Mouse (Mus musculus): ENCODE data around the gene Zfp2.

The Zfp2 gene

DNA sequence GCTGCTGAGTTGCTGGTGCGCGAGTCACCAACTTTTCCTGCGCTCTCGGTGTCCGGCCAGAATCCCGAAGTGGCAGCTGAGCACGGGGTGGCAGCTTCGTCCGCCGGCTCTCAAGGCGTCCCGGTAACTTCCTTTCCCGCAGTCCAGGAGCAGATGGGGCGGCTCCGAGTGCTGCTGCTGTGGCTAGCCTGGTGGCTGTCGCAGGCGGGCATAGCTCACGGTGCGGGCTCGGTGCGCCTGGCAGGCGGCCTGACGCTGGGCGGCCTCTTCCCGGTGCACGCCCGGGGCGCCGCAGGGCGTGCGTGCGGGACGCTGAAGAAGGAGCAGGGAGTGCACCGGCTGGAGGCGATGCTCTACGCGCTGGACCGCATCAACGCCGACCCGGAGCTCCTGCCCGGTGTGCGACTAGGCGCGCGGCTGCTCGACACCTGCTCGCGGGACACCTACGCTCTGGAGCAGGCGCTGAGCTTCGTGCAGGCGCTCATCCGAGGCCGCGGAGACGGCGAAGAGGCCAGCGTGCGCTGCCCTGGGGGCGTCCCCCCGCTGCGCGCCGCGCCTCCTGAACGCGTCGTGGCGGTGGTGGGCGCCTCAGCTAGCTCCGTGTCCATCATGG is 64.9 kb downstream of the Zfp2 start:
- no peak for DNase-seq (ENCODE audit: low spot score in 2 of 2)

- DNase-seq (ENCODE audit: low spot score in 2 of 2): no peak
Measured at GRCm38 (mm10) chr11:50850177-50850735, 65.7 kb downstream of the Zfp2 start, which contains the start of gene Grm6. Grm6 (plus strand) TSS chr11:50850685.

- no peak for DNase-seq (ENCODE audit: low spot score in 2 of 2)
Measured at GRCm38 (mm10) chr11:50849310-50849709, 66.7 kb downstream of the Zfp2 start.
